Mouse (Mus musculus): ENCODE measurements at regions not wholly inside any gene's neighbourhood (a gene's known extent, or its start where the extent isn't known, plus 50 kb on each side); places are given as distances from the start of the nearest gene placed in this dataset.

DNA sequence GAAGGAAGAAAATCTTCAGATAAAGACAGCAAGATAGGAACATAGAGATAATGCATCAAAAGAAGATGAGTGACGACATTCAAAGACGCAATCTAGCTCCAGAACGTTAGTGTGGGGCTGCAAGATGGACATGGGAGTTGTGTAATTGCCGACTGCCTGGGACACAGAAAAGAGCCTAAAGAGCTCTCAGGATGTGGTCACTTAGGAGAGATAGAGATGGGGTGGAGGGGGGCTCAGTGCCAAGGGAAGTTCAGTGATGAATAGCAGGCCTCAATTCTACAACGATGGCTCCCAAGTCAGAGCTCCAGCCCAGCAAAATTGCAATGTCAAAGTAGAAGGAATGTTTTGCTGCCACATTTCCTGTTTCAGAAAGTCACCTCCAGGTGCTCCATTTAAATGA lies 545.3 kb downstream of the Nfib start:
- no peak for DNase-seq

DNA sequence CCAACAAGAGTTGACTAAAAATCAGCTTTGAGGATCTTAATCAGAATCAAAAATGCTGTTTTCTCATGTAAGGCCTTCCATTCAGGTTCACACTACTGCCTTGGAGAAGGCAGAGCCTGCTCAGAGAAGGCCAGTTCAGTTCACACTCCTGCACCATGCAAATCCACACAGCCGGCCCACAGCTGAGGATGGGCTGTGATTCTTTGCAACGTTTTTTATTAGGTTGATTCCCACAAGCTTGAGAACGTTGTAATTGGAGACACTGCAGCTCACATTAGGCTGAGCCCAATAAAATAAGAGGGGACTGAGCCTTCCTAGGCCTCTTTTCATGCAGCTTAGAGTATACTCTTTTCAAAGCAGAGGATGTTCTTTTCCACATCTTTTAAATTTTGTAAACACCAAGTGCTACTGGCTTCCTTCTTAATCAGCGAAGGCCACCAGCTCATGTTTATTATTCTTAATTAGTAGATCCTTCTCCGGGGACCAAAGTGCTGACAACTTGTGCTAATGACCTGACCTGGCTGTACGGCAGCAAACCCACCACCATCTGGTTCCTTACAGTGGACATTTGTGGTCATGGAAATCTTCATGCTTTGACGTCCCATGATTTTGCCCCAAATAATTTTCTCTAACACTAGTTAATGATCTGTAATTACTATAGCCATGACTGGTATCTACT lies 549.8 kb downstream of the Nfib start:
- no peak for DNase-seq

DNA sequence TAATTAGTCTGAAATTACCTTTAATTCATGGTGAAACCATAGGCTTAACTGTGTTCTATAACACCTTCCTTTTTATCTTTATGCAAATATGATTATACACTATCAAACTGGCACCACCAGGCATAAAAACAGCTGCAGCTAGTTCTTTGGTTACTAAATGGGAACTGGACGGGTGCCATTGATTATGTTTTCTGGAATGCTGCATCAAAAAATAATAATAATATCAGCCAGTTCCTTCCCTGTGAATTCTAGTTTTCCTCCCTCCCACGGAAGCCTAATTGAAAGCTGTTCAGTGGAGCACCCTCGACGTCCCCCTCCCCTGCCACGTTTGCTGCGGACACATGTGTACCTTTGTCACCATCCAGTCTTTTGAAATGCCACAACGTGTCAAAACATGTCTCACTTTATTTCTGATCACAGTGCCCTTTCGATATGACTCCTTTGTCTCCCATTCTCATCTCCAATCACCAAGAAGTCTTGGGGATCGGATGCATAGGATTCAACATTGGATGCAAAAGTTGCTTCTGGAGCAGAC lies 551.5 kb downstream of the Nfib start:
- no peak for DNase-seq

DNA sequence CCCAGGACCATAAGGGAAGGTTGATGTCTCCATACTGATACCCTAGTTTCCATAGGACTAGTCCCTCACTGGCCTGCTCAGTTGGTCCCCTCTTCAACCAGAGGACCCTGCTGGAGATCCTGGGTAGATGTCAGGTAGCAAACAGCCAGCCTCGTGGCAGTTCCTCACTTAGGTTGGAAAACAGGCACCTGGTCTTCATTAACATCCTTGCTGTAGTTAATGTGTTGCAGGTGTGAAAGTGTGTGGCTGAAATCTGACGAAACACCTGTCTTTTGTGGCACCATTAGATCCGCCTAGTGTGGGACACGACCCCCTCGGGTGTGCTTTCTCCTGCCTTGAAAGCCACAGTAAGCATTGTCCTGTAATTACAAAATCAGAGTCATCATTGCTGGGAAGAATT lies 551.9 kb downstream of the Nfib start:
- DNase-seq, result no peak

DNA sequence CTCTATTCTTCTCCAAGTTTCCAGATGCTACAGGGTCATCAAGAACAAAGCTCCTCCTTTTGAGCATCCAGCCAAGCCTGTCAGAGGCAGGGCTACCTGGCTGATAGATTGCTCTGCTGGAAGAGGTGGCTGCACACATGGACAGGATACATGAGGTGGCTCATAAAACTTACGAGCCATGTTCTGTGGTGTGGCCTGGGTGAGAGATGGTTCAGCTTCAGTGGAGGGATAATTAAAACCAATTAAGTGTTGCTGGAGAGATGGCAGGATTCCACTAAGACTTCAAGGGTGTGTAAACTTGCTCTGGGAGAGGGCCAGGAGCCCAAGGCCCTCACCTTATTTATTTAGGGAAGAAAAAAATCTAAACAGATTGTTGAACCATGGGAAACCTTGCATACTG lies 555.6 kb downstream of the Nfib start:
- no peak for DNase-seq

DNA sequence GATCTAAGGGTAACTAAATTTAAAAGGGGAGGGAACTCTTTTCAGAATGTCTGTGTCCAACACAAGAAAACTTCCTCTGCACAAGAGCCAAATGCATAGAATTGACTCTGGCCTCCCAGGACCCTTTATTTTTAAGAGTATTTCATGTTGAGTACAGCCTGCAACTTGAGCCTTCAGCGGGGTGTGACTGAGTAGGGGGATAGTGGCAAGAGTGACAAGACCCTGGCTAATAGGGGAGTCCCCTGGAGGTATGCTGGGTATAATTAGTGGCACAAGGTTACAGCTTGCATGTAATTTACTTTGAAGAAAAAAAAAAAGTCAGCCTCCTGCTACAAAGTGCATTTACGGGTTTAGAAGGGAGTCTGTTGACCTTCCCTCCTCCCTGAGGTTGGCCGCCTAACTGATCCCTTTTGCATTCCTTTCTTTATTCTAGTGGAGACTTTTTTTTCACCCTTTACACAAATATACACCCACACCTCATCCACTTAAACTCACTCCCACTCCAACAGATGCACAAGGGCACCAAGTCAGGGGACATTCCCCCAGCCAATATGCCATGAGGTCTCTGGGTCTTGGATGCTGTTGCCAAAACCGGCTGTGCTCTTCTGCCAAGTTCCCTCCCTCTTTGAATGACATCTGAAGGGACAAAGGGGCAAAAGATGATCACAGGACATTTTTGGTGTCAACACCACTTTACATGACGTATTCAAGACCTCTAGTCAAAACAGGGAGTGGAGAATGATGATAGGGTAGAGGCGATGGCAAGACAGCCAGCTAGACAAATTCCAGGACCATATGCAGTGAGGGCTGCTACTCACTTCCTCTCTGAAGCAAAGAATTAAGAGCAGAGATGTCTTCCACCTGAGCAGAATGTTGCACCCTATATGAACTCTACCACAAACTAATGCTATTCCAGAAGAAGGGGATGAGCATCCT lies 557.2 kb downstream of the Nfib start:
- no peak for DNase-seq

DNA sequence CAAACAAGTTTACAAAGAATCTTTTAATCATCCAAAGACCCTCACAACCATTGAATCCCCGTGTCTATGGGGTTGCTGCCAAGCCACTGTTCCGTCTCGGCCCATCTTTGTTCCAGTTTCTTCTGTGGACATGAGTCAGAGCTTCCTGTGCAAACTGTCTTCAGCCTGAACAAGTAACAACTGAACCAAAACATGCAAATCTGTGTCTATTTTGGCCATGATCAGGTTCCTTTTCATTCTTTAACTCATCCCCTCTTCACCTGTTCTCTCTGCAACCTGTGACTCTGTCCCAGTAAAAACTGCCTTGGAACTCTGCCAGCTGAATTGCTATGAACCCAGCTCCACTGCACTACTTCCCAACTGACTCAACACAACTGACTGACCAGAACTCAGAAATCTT lies 563.2 kb downstream of the Nfib start:
- peak in 1 of 2 experiments; percentile 18 for DNase-seq

DNA sequence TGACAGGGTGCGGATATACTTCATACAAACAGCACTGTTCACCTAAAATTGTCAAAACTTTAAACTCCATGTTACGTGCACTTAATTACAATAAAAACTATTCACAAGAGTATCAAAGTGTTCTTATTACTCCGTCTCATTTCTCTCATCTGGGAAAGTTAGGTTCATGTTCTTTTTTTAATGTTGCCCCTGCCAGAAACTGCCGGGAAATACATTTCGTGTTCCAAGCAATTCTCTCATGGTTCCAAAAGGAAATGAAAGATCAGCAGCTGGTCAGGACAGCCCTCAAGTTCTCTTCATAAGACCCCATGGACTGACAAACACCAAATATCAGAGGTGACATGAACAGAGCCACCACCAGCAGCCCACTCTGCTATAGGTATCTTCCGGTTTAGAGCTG lies 565.7 kb downstream of the Nfib start:
- no peak for DNase-seq

DNA sequence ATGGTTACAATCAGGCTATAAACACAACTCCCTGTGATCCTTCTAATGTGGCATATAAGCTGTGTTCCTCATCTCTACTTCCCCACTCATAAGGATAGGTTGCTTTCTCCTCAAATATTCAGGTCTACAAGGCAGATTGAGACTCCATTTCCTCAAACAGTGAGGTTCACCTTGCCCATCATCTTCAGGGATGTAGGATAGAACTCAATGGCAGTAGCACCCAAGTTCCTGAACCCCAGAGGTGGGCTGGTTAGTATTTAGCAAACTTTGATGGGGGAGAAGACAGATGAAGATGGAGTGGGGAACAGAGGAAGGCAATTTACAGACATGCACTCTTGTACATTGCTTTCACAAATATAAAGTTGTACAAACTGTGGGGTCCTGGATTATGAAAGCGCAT lies 566.5 kb downstream of the Nfib start:
- DNase-seq, result no peak

DNA sequence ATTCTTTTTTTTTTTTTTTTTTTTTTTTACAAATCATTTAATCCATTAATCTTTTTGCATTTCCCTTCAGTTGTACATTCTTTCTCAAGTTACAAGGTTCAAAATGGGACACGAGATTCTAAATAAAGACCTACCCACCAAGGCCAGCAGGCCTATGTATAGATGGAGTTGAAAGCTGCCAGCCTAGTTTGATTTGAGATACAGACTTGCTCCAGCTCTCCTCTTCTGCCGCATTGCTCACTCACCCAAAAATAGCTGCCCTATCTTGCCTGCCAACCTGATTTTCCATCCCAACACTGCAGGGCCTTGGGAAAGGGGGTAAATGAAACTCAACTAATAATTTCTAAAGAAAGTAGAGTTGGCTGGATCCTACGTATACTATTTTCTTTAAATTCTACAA lies 572.7 kb downstream of the Nfib start:
- no peak for DNase-seq

DNA sequence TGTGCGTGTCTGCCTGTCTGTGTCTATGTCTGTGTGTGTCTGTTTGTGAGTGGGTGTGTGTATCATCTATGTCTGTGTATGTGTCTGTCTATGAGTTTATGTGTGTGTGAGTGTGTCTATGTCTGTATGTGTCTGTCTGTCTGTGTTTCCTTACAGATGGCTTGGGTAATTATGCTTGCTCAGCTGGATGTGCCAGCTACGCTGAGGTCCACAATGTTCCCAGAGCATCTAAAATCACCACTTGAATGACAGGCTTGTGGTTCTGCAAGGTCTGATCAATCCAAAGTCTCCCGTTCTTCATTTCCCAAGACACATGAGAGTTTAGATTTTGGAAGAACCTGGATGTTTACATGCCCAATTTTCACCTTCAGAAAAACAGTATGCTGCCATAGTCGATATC lies 573.2 kb downstream of the Nfib start:
- DNase-seq, result no peak

DNA sequence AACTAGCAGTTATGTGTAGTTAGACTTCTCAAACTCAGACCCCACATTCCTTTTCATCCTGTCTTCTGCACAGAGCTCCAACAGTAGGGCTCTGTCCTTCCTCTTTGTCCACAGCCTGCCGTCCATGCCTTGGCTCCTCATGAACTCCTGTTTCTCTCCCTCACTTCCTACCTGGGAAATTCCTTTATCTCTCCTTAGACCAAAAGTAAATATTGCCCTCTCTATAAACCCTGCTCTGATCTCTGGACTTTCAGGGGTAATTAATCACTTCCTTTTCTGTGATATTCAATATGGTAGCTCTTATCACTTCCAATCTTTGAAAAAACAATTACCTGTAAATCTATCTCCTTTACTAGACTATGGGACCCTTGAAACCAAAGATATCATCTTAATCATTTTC lies 576.1 kb downstream of the Nfib start:
- DNase-seq, result no peak

DNA sequence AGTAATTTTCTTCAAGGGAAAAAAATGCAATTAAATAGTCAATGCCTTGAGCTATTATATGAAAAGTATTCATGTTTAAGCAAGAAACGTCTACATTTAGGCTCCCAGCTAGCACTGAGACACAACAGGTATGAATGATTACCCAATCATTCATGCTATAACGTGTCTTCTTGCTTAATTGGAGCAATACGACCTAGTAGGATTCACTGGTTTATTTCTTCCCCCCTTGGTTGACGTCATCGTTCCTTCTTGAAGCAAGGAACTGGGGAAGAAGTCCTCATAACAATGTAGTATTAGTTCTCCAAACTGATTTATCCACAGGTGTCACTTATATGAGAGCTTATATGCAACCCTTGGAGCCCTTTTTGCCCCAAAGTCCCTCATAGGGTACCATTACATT lies 581.8 kb downstream of the Nfib start:
- DNase-seq, result no peak

DNA sequence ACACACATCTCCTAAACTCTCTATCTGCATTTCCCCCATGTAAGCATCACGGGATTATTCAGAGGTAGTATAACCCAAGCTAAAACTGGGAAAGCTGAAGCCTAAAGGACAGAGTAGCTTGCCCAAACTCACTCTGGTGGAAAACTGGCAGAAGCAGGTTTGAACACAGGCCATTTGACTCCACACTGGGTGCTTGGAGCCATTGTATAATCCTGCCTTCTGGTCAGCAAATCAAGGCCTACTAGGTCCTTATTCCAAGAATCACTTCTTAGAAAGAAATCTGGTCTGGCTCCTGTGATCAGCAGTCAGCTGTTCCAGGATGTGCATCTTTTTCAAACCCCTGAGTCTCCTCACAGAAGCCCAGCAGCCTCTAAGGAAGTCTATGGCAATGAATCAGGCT lies 582.4 kb downstream of the Nfib start:
- peak in 1 of 2 experiments; percentile 5 for DNase-seq

DNA sequence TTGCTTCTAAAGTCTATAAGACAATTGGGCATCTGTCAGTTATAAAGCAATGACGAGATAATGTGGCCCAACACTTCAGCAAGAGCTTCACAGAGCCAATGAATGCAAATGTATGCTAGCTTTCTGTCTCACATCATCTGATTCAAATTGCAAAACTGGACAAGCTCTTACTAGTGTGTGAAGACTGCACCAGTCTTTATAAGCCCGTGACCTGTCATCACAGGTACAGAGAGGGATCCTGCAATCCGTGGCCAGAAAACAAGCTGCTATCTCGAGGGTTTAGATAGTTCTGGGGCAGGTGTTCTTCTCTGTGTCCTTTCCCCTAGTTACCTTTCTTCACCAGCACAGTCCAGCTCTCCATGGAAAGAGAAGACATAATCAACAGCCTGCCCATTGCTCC lies 584.8 kb downstream of the Nfib start:
- no peak for DNase-seq

DNA sequence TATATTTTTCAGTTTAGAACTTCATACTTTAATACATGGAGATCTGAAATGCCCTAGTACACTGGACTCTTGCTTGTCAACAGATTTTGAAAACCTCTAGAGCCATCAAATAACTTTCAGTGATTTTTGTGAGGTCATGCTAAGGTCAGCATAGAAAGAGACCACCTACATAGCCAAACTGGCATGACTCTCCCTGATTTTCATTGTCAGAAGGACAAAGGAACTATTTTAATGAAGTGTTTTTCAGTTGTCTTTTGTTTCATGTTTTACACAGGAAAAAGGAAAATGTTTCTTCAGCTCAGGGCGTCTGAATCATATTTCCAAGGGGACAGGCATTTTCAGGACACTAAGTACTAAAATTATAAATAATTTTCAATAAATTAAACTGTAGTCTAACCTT lies 585.2 kb downstream of the Nfib start:
- DNase-seq, result peak in 1 of 2 experiments; percentile 11

DNA sequence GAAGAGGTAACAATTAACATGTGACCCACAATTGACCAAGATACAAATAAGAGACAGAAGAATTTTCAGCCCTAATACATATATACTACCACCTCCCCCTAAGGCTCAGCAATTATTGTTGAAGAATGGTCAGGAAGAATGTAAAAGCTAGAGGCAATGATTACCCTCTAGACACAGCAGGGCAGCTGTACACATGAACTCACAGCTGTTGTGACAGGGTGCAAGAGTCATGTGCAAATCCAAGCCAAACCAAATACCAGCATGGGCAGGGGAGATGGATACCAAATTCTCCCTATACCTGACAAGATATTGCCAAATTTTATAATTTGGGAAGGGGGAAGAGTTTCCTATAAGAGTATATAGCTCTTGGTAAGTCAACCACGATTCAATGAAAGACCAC lies 603.7 kb downstream of the Nfib start:
- DNase-seq, result no peak

DNA sequence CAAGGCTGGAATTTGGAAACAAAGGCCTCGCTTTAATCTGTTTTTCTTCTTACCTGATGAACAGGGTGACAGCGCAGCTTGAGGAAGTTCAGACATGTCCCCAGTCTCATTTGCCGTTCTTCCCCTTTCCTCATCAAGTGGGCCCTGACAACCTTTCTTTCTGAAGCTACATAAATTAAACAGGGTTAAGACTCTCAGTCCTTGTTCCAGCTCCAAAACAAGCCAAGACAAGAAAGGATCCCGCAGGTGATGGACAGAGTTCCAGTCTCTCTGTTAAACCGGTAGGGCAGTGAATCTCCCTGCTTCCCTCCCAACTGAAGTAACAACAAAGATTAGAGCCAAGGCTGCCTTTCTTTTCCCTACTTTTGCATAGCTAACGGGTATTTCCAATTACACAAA lies 605.6 kb downstream of the Nfib start:
- DNase-seq, result no peak

DNA sequence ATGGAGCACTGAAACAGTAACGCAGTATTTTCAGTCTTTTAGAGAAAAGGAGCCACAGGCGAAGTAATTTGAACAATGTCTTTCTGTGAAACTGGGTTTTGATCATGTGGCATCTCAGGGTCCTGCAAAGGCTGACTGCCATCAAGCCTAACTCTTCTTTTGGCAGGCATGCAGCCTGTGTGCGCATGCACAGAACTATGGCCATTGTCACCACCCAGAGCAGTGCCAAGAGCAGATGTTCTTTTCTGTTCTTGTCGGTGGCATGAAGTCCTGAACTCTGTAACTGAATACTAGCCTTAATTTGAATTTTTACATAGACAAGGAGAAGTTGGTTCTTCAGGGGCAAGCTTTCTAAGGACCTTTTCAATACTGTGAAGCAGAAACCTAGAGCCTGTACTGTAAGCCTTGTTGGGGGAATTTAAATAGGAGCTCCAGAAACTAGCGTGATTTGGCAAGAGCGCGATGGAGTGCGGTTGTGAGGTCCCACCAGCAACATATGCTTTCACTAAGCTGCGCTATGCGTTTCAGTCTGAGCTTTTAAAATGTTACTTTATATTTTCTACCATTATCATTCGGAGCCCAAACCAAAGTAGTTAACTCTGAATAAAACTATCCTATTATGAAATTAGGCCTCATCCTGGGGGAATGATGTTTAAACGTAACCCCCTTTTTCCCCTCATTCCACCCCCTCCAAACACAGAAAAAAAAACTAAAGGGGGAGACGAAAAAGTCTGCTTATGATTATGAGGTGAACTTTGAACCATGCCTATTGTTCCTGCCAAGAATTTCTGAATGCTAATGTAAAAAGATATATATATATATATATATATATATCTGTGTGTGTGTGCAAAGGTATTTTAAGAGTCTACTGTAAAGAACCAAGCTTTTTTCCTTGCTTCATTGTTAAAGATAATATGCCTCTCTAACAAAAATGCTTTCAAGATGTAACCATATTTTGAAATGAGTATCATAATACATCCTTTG lies 606.3 kb downstream of the Nfib start:
- DNase-seq, result no peak

DNA sequence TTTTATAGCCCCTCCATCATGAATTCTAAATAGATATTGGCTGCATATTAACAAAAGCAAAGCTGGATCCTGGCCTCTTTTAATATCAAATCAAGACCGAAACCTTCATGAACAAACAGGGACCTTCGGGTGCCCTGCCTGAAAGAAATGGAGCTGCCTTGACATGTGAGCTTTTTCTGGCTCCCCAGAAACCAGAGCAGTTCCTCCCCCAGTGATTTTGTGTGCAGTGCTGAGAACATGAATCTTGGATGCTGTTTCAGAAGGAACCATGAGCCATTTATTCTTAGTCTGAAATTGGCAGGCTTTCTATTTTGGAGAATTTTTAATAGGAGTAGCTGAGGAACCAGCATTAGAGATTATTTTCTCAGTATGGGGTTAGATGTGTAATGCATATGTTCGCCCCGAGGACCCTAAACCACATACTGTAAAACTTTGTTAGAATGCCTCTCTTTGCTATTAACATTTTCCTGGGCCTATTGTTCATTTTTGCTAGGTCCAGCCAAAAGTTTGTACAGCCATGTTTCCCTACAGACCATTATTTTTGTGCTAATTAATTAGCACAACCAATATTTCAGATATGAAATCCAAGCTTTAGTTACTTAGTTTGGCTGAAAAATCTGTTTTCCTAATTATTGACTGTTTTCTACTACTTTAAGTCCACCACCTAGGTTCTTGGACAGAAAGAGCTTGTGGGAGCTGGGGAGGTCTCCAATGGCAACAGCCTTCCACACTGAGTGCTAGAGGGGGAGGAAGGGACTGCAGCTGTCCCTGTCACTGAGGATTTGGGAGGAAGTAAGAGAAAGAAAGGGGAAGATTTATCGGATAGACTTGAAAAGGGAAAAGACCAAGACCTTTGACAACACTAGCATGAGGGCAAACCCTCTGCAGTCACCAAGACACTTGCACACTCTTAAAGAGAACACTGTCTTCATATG lies 613.0 kb downstream of the Nfib start:
- no peak for DNase-seq

DNA sequence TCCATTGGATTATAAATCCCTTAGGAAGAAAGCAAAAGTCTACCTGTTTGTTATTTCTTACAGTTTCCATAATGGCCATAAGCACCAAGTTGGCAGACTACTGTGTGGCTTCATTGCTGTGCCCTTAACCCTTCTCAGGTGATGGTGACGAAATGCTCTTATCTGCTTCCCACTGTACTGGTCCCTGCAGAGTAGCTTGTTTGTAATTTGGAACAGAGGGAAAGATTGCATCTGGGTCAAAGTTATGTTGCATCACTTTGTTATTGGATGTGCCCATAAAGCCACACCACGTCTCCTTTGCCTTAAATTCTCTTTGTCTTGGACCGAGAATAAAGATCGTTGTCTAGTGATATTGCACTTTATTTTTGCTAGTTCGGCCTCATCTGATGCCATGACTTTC lies 615.9 kb downstream of the Nfib start:
- DNase-seq, result no peak

DNA sequence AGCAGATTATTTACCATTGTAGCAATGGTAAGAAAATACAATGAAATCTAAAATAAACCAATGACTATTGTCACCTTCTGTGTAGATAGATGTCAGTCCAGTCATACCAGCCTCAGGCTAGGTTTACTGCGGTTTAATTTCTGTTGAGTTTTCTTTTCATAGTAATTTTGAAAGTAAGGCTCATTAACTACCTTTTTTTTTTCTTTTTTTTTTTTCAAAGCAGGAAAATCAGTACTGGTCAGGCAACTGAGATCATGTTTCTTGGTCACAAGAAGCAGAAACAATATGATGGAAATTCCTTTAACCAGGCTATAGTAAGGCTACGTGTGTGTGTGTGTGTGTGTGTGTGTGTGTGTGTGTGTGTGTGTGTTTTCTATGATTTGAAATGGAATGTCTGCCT lies 622.0 kb downstream of the Nfib start:
- DNase-seq, result no peak

Data from kidney, postnatal 36 days (tissue).